Mouse (Mus musculus): ENCODE results near the gene Fastkd1.

- no peak for TF ChIP-seq CTCF (IDR thresholded peaks at IDR 0.05; ENCODE audit: extremely low read depth, insufficient read depth, insufficient read length, insufficient replicate concordance)
- TF ChIP-seq POLR2A (IDR thresholded peaks at IDR 0.05; ENCODE audit: low read depth, low read length): no peak
Measured at GRCm38 (mm10) chr2:69676713-69677112, 36.6 kb downstream of the Fastkd1 start.
